Mouse (Mus musculus): Measurements from ENCODE around the gene Zfp410. TPM values are rescaled to one million over a fixed set of nuclear protein-coding genes. Genes with fewer than 3 reads are reported as not detected.
"Not testable (repeated sequence)": the region's sequence is repeated elsewhere in the genome, so short reads cannot be mapped to it uniquely, and the experiment has no call there.

Zfp410 gene
- polyA plus RNA-seq, 1 experiment, result 46.0 TPM

DNA sequence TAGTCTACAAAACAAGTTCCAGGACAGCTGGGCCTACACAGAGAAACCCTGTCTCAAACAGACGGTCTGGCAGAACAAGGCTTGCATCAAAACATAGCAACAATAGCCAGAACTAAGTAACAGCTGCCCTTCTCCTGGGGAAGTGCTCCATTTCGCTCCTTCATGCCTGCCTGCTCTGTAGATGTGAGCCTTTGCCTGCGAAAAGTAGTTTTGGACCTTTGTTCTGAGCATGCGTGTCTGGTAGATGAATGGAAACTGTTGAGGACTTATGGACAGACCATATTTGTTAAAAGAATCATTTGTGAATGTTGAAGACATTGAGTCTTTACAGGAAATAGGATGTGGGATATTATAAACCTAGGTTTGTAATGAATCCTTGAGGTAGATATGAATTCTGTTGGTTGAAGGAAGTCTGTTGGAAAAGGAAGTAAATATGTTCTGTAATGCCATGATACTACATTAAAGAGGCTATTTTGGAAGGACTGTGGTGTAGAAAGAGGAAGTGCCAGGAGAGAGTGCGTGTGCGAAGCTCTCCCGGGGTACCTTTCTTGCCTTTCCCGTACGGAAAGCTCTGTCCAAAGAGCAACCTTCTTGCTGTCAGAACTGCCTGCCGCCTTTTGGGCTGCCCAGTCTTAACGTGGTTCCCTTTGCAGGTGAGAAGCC lies 20.4 kb downstream of the Zfp410 start:
- Histone ChIP-seq H3K4me3 (ENCODE audit: insufficient read depth, low read length) (no peak overlapping the region), H3K4me1 (ENCODE audit: control insufficient read depth, insufficient read depth, low read length) (no peaks in the 10 kb centered on the region), H3K27ac (ENCODE audit: insufficient read depth, low read length) (no peak overlapping the region)
- no peak for TF ChIP-seq CTCF (IDR thresholded peaks at IDR 0.05; ENCODE audit: borderline replicate concordance, insufficient read depth, low read length)
- TF ChIP-seq POLR2A (IDR thresholded peaks at IDR 0.05; ENCODE audit: low read depth, low read length), result no peak

DNA sequence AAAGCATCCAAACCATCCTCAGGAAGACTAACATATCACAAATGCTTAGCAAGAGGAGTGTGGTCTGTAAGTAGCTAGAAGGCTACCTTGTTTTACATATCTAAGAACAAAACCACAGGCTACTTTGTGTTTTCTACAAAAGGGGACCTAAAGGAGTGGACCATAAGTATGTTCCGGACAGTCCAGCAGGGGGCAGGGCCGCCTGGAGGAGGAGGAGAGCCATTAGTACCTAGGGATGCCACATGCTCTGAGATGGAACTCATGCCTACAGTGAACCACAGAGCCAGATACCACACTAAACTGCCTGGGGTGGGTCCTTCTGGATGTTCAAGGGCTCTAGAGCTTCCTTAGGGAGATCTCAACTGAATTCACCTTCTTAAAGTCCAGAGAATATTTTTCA lies 30.5 kb downstream of the Zfp410 start:
- no peak overlapping the region for H3K4me3 ChIP-seq (ENCODE audit: insufficient read depth, low read length)
- H3K27ac ChIP-seq (ENCODE audit: insufficient read depth, low read length), result no peak overlapping the region
- TF ChIP-seq POLR2A (IDR thresholded peaks at IDR 0.05; ENCODE audit: low read depth, low read length) (no peak), CTCF (IDR thresholded peaks at IDR 0.05; ENCODE audit: borderline replicate concordance, insufficient read depth, low read length) (peak; percentile 52; the same call in 1 of the 2 replicates)
- no peaks in the 10 kb centered on the region for H3K4me1 ChIP-seq (ENCODE audit: control insufficient read depth, insufficient read depth, low read length)

DNA sequence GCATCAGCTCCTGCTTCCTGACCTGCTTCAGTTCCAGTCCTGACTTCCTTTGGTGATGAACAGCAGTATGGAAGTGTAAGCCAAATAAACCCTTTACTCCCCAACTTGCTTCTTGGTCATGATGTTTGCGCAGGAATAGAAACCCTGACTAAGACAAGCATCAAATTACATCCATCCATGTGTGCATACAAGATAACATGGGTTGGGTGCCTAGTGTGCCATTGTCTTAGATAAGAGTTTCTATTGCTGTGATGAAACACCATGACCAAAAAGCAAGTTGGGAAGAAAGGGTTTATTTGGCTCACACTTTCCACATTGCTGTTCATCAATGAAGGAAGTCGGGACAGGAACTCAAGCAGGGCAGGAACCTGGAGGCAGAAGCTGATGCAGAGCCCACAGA lies 42.0 kb downstream of the Zfp410 start:
- not testable (repeated sequence) for H3K4me3 ChIP-seq (ENCODE audit: insufficient read depth, low read length); H3K4me1 ChIP-seq (ENCODE audit: control insufficient read depth, insufficient read depth, low read length); H3K27ac ChIP-seq (ENCODE audit: insufficient read depth, low read length)

DNA sequence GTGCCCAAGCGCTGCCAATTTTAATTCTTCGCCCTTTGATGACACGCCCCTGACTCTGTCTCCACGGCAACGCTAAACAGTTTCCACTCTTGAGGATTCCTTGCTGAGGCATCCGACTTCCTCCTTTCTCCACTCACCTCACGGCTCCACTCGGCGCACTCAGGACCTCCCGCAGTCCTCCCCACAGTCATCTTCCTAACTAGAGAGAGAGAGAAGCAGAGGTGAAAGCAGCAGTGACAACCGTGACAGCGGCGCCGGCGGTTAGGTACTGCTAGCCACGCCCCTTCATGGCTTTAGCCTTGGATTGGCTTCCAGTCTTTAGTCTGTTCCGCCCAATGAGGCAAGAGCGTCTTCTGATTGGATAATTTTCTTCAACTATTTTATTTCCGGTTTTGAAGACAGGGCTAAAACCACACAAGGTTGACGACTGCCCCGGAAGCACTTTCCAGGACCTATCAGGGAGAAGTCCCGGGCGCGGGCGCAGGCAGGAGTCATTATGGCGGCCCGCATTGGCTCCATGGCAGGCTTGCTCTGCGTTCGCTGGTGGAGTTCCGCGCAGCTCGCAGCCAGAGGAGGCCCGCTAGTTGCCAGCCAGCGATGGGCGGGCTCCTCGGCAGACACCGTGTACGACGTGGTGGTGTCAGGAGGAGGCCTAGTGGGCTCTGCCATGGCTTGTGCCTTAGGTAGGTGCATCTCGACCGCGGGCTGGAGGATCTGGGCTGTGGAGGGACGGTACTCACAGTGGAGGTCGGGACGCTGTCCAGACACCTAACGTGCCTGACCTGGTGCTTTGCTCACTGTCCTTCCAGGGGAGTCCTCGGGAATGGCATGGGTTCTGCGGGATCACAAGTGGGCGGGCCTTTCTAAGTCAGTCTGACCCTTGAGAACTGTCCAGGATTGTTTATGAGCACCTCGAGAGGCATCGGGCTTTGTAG lies 45.2 kb downstream of the Zfp410 start, which contains the start of the genes Coq6 and Fam161b:
Gene Coq6, plus strand, starts transcription at position 103 of the 935 bp plus-strand sequence.
Gene Fam161b, minus strand, starts transcription at position 279 of the 935 bp plus-strand sequence.
- peaks cover 3% of the 10 kb centered on the region; the same call in 1 of the 2 replicates for H3K4me1 ChIP-seq (ENCODE audit: control insufficient read depth, insufficient read depth, low read length)
- TF ChIP-seq CTCF (IDR thresholded peaks at IDR 0.05; ENCODE audit: borderline replicate concordance, insufficient read depth, low read length) (no peak), POLR2A (IDR thresholded peaks at IDR 0.05; ENCODE audit: low read depth, low read length) (no peak; the same call in 1 of the 2 replicates)
- no peak within 1 kb of the TSS for H3K27ac ChIP-seq (ENCODE audit: insufficient read depth, low read length)
- H3K4me3 ChIP-seq (ENCODE audit: insufficient read depth, low read length), result peak within 1 kb of the TSS; percentile 99

DNA sequence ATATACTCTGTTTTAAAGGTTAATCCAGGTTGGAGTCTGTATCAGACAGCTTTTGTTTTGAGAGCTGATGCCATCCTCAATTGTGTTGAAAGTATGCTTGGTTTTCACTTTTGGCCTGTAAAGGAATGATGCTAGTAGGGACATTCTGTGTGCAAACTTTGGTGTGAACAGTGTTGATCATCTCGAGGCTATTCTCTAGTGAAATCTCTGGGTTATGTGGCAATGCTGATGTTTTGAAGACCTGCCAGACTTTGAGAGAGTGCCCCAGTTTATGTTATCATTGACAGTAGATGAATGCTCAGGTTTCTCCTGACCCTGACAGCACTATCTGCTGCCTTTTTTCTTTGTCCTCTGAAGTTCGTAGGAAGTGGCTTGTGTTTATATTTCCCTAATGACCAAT lies 46.2 kb downstream of the Zfp410 start:
- Histone ChIP-seq H3K4me3 (ENCODE audit: insufficient read depth, low read length) (0 out of 2 replicates have a peak overlapping the region, but pooled peaks have one; percentile 99), H3K27ac (ENCODE audit: insufficient read depth, low read length) (no peak overlapping the region), H3K4me1 (ENCODE audit: control insufficient read depth, insufficient read depth, low read length) (peaks cover 3% of the 10 kb centered on the region; the same call in 1 of the 2 replicates)
- TF ChIP-seq POLR2A (IDR thresholded peaks at IDR 0.05; ENCODE audit: low read depth, low read length) (no peak), CTCF (IDR thresholded peaks at IDR 0.05; ENCODE audit: borderline replicate concordance, insufficient read depth, low read length) (no peak)

DNA sequence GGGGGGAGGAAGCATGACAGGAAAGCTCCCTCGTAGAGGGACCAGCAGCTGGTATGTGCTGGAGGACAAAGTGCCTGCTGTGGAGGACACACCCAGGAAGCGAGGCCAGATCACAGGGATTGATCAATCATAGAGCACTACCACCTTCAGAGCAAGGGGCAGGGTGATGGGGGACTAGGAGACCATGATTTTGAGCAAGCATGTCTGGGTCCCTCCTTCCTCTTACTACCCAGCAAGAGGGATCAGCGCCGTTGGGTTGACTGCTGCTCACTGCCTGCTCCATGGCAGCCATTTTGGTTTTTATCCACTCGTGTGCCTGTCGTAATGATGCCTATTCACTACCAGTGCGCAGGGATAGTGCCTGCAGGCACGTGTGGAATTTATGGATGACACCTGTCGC lies 47.6 kb downstream of the Zfp410 start:
- H3K4me1 ChIP-seq (ENCODE audit: control insufficient read depth, insufficient read depth, low read length), result peaks cover 3% of the 10 kb centered on the region; the same call in 1 of the 2 replicates
- no peak overlapping the region for H3K4me3 ChIP-seq (ENCODE audit: insufficient read depth, low read length)
- H3K27ac ChIP-seq (ENCODE audit: insufficient read depth, low read length), result no peak overlapping the region
- no peak for TF ChIP-seq POLR2A (IDR thresholded peaks at IDR 0.05; ENCODE audit: low read depth, low read length)
- TF ChIP-seq CTCF (IDR thresholded peaks at IDR 0.05; ENCODE audit: borderline replicate concordance, insufficient read depth, low read length), result no peak

DNA sequence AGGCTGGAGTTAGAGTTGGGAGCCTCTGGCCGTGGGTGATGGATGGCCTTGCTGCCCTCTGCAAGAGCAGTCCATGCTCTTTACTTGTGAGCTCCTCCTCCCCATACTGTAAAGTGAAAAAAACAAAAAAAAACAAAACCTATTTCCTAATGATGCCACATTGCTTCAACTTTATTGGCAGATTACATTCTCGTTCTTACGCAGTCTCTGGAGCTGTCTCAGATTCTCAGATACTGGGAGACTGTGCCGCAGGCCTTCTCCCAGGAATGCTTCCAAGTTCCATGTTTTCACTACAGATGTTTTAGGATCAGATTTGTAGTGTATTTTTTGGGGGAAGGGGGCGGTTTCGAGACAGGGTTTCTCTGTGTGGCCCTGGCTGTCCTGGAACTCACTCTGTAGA lies 48.5 kb downstream of the Zfp410 start:
- H3K4me1 ChIP-seq (ENCODE audit: control insufficient read depth, insufficient read depth, low read length), result peaks cover 3% of the 10 kb centered on the region; the same call in 1 of the 2 replicates
- no peak overlapping the region for H3K27ac ChIP-seq (ENCODE audit: insufficient read depth, low read length)
- no peak for TF ChIP-seq POLR2A (IDR thresholded peaks at IDR 0.05; ENCODE audit: low read depth, low read length)
- TF ChIP-seq CTCF (IDR thresholded peaks at IDR 0.05; ENCODE audit: borderline replicate concordance, insufficient read depth, low read length), result no peak
- no peak overlapping the region for H3K4me3 ChIP-seq (ENCODE audit: insufficient read depth, low read length)

DNA sequence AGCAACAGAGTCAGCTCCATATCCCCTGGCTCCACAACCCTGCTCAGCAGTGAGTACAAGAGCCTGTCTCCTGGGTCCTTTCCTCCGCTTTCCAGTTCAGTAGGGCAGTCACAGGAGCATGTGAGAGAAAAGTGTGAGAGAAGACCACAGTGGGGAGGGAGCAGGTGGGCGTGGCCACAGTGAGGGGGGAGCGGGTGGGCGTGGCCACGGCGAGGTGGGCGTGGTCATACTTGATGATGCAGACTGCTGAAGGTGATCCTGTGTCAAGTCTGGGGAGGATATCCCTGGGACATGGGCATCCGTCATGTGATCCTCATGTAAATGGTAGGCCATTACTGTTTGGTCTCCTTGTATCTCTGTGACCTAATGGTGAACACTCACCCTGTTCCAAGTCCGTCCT lies 50.3 kb downstream of the Zfp410 start:
- Histone ChIP-seq H3K4me3 (ENCODE audit: insufficient read depth, low read length) (no peak overlapping the region), H3K27ac (ENCODE audit: insufficient read depth, low read length) (no peak overlapping the region), H3K4me1 (ENCODE audit: control insufficient read depth, insufficient read depth, low read length) (peaks cover 3% of the 10 kb centered on the region; the same call in 1 of the 2 replicates)
- TF ChIP-seq POLR2A (IDR thresholded peaks at IDR 0.05; ENCODE audit: low read depth, low read length) (no peak), CTCF (IDR thresholded peaks at IDR 0.05; ENCODE audit: borderline replicate concordance, insufficient read depth, low read length) (no peak)

DNA sequence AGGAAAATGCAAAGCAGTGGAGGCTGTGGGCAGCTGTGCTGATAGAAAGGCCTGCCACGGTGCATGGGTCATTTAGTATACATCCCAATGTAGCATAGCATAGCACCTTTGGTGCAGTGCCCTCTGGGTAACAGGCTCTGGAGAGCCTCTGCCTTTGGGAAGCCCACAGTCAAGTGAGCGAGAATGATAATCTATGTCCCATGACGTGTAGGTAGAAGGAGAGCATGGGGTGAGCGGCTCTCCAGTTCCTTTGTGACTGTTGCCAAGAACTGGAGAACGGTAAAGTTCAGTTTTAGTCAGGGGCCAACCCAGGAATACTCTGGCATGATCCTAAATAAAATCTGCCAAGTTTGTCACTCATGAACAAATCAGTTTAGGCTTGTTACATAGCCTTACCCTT lies 55.0 kb downstream of the Zfp410 start:
- Histone ChIP-seq H3K27ac (ENCODE audit: insufficient read depth, low read length) (no peak overlapping the region), H3K4me1 (ENCODE audit: control insufficient read depth, insufficient read depth, low read length) (no peaks in the 10 kb centered on the region), H3K4me3 (ENCODE audit: insufficient read depth, low read length) (no peak overlapping the region)
- TF ChIP-seq CTCF (IDR thresholded peaks at IDR 0.05; ENCODE audit: borderline replicate concordance, insufficient read depth, low read length), result no peak
- no peak for TF ChIP-seq POLR2A (IDR thresholded peaks at IDR 0.05; ENCODE audit: low read depth, low read length)
